Mouse (Mus musculus): ENCODE measurements around the gene Msmb. TPM values are rescaled to one million over a fixed set of nuclear protein-coding genes. Genes with fewer than 3 reads are reported as not detected.
A peak's percentile ranks its signal among the peaks of the same experiment; 100 is the strongest.

Msmb gene
- polyA plus RNA-seq, 1 experiment from 2014 or later: 0.22 TPM

DNA sequence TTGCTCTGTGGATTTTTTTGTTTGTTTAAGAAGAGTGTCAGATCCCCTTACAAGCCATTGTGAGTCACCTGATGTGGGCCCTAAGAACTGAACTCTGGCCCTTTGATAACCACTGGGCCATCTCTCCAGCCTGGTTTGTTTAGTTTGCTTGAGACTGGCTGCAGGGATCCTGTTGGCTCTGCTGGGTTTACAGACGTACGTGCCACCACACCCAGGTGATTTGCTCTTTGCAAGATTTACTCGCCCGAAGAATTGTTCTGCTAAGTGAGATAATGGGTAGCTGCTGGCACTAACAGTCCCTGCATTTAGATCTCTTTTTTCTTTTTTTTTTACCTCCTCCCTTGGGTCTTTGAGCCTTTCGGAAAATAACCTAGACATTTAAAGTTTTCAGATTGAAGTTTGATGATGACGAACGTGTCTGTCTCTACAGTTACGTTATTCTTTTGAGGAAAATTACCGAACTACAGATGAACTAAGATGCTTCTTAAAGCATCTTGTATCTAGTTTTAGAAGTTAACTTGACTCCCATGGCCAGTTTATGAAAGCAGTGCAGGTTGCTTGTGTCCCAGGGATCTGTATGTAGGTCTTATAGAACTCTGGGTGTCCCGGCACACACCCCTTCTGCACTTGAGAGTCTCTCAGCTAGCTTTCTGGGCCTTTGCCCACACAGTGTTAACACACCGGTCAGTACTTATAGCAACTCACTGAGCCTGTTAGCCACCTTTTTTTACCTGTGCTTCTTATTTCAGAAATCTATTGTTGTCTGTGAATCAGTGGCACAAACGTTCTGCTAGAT is 19.5 kb downstream of the Msmb start:
- DNase-seq: peak; percentile 47
- Histone ChIP-seq H3K27me3 (ENCODE audit: insufficient read depth, low read length) (no peaks in the 10 kb centered on the region), H3K4me1 (ENCODE audit: insufficient read depth) (peaks cover 49% of the 10 kb centered on the region), H3K36me3 (replicated peaks; ENCODE audit: insufficient read depth, low read length) (0 out of 2 replicates have a peak, but pooled peaks cover 3% of the 10 kb centered on the region), H3K4me2 (ENCODE audit: low read depth, low read length) (peak overlapping the region; percentile 79), H3K4me3 (ENCODE audit: low read depth, low read length) (peak overlapping the region; percentile 89), H3K9ac (replicated peaks) (peak overlapping the region; percentile 99), H3K27ac (ENCODE audit: low read depth) (peak overlapping the region; percentile 99), H3K9me3 (ENCODE audit: low read length) (no peaks in the 10 kb centered on the region)
- ATAC-seq: peak; percentile 12; the same call in 1 of the 2 replicates
- WGBS (ENCODE audit: insufficient replicate concordance): 55% methylated on average over 12 of the region's 12 CpGs
- TF ChIP-seq CTCF (IDR thresholded peaks at IDR 0.05; ENCODE audit: low read depth) (no peak), EP300 (IDR thresholded peaks at IDR 0.05; ENCODE audit: low read depth) (peak; percentile 75)

DNA sequence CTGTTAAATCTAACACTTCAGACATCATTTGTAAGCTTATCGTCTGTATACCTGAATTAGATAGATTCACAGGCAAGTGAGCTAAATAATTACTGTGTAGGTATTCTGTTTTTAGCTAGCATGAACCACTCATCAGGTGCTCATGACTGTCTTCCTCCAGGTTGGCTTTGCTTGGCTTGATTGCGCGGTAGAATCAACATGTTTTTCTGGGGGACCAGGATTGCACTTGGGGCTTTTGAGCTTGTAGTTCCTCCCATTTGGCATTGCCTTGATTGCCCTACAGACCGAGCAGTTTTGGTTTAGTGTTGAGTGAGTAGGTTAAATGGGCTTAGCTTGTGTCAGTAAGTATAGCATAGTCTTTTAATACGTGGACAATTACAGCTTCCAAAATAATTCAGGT is 20.4 kb downstream of the Msmb start:
- DNase-seq (no peak), ATAC-seq (no peak)
- WGBS (ENCODE audit: insufficient replicate concordance): 84% methylated on average over 5 of the region's 5 CpGs
- Histone ChIP-seq H3K4me2 (ENCODE audit: low read depth, low read length) (peak overlapping the region; percentile 79), H3K9me3 (ENCODE audit: low read length) (no peaks in the 10 kb centered on the region), H3K4me3 (ENCODE audit: low read depth, low read length) (peak overlapping the region; percentile 89), H3K36me3 (replicated peaks; ENCODE audit: insufficient read depth, low read length) (0 out of 2 replicates have a peak, but pooled peaks cover 3% of the 10 kb centered on the region), H3K27me3 (ENCODE audit: insufficient read depth, low read length) (no peaks in the 10 kb centered on the region), H3K4me1 (ENCODE audit: insufficient read depth) (peaks cover 49% of the 10 kb centered on the region), H3K9ac (replicated peaks) (peak overlapping the region; percentile 99; the same call in 1 of the 2 replicates), H3K27ac (ENCODE audit: low read depth) (peak overlapping the region; percentile 99; the same call in 1 of the 2 replicates)
- TF ChIP-seq EP300 (IDR thresholded peaks at IDR 0.05; ENCODE audit: low read depth): no peak
- no peak for TF ChIP-seq CTCF (IDR thresholded peaks at IDR 0.05; ENCODE audit: low read depth)

DNA sequence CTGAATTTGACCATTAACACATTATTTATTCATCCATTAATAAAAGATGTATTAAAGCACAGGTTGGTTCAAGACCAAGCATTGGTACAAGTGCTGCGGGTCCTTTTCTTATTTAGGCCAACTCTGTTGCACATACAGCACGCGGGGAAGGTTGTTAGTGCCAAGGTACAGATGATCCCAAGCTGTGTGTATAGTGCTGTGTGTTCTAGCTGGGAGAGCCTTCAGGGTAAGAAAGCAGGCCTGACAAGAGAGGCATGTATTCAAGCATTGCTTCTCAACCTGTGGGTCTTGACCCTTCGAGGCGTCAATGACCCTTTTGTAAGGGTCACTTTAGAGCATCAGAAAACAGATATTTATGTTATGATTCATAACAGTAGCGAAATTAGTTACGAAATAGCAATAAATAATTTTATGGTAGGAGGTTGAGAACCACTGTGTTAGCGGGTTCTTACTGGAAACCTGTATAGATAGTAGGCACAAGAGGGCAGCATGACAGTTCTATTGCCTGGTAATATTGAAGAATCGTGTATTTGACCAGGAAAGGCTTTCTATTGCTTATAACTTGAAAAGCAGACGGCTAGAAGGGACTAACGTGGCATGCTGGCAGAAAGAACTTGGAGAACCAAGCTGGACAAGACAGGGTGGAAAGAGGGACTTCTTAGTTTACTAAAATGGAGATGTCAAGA is 21.5 kb downstream of the Msmb start:
- no peaks in the 10 kb centered on the region for H3K9me3 ChIP-seq (ENCODE audit: low read length)
- H3K4me1 ChIP-seq (ENCODE audit: insufficient read depth): peaks cover 50% of the 10 kb centered on the region
- no peak overlapping the region for H3K4me3 ChIP-seq (ENCODE audit: low read depth, low read length)
- WGBS (ENCODE audit: insufficient replicate concordance): 78% methylated on average over 11 of the region's 11 CpGs
- peak overlapping the region; percentile 79 for H3K4me2 ChIP-seq (ENCODE audit: low read depth, low read length)
- 0 out of 2 replicates have a peak, but pooled peaks cover 3% of the 10 kb centered on the region for H3K36me3 ChIP-seq (replicated peaks; ENCODE audit: insufficient read depth, low read length)
- TF ChIP-seq EP300 (IDR thresholded peaks at IDR 0.05; ENCODE audit: low read depth) (no peak), CTCF (IDR thresholded peaks at IDR 0.05; ENCODE audit: low read depth) (0 out of 2 replicates have a peak, but pooled peaks have one; percentile 27)
- DNase-seq: no peak
- 0 out of 2 replicates have a peak overlapping the region, but pooled peaks have one; percentile 21 for H3K9ac ChIP-seq (replicated peaks)
- ATAC-seq: no peak
- peak overlapping the region; percentile 93 for H3K27ac ChIP-seq (ENCODE audit: low read depth)
- H3K27me3 ChIP-seq (ENCODE audit: insufficient read depth, low read length): no peaks in the 10 kb centered on the region

DNA sequence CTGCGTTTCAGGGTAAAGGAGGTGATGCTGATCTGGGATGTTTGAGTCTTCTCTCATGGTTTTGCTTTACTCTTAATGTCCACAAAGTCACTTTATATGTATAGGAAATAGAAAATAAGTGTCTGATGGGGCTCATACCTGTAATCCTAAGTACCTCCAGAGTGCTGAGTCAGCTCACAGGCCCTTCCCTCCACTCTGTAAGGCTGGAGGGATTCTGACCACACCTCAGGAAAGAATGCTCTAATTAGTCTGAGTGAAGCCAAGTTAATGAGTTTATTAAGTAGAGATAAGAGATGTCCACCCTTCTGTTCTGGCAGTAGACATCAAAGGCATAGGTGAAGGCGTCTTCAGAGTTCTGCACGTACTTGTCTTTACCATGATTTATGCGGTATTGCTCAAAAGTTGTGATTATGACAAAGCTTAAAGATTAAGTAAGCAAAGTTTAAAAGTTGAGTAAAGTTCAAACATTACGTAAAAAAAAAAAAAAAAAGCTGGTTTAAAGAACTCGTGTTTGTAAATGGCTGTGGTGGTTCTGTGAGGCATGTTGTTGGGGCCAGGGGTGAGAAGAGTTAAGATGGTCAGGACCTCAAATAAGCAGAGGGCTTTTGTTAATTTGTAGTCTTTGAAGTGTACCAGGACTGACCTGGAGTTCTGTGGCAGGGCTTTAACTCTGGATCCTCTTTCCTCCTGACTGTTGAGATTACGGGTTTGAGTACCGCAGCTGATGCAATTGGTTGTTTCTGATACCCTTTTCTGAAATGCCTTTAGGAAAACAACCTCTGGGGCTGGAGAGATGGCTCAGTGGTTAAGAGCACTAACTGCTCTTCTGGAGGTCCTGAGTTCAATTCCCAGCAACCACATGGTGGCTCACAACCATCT is 22.6 kb downstream of the Msmb start:
- H3K4me3 ChIP-seq (ENCODE audit: low read depth, low read length): no peak overlapping the region
- ATAC-seq (no peak), DNase-seq (no peak)

DNA sequence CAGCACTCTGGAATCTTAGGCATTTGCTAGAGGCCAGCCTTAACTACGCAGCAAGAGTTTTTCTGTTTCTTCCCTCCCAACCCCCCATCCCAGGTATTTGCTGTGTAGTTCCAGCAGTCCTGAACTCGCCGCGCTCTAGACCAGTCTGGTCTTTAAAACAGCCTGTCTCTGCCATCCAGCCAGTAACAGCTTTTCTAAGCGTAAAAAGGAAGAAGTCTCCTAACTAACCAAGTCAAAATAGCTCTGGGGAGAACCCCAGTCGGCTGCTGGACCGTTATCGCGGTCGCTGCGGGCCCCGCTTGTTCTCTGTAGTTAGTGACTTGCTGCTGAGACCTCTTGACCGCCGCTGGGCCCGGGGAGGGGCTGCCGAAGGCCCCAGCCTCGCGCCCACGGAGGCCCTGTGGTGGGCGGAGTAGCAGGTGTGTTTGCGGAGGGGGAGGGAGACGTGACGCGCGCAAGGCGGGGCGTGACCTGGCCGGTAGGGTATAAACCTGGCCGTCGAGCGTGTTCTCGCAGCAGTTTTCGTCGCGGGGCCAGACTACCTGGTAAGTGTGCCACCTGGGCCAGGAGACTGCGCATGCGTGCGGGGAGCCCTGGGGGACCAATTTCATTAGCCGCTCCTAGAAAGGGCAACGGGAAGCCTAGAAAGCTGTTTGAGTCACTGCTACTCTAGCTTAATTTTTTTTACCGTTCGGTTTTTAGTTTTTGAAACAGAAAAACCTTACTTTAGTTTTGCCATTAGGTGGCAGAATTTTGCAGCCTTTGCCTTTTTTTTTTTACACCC is 23.6 kb downstream of the Msmb start:
- ATAC-seq (peak; percentile 84), DNase-seq (peak; percentile 95)
- H3K4me3 ChIP-seq (ENCODE audit: low read depth, low read length): peak overlapping the region; percentile 60
- H3K27me3 ChIP-seq (ENCODE audit: insufficient read depth, low read length): no peaks in the 10 kb centered on the region
- H3K9me3 ChIP-seq (ENCODE audit: low read length): no peaks in the 10 kb centered on the region
- peak overlapping the region; percentile 79 for H3K4me2 ChIP-seq (ENCODE audit: low read depth, low read length)
- peaks cover 62% of the 10 kb centered on the region for H3K4me1 ChIP-seq (ENCODE audit: insufficient read depth)
- 6% methylated on average over 42 of the region's 42 CpGs for WGBS (ENCODE audit: insufficient replicate concordance)
- no peak for TF ChIP-seq CTCF (IDR thresholded peaks at IDR 0.05; ENCODE audit: low read depth)
- TF ChIP-seq EP300 (IDR thresholded peaks at IDR 0.05; ENCODE audit: low read depth): peak; percentile 44; the same call in 1 of the 2 replicates
- H3K27ac ChIP-seq (ENCODE audit: low read depth): peak overlapping the region; percentile 93
- peaks cover 12% of the 10 kb centered on the region for H3K36me3 ChIP-seq (replicated peaks; ENCODE audit: insufficient read depth, low read length)
- peak overlapping the region; percentile 65 for H3K9ac ChIP-seq (replicated peaks)

More for the DNA sequence above, 22.6 kb downstream of the Msmb start:
- H3K27ac ChIP-seq (ENCODE audit: low read depth): peak overlapping the region; percentile 93
- no peak for TF ChIP-seq CTCF (IDR thresholded peaks at IDR 0.05; ENCODE audit: low read depth)
- TF ChIP-seq EP300 (IDR thresholded peaks at IDR 0.05; ENCODE audit: low read depth): no peak
- no peaks in the 10 kb centered on the region for H3K27me3 ChIP-seq (ENCODE audit: insufficient read depth, low read length)
- peaks cover 53% of the 10 kb centered on the region for H3K4me1 ChIP-seq (ENCODE audit: insufficient read depth)
- H3K4me2 ChIP-seq (ENCODE audit: low read depth, low read length): peak overlapping the region; percentile 79
- peaks cover 5% of the 10 kb centered on the region; the same call in 1 of the 2 replicates for H3K36me3 ChIP-seq (replicated peaks; ENCODE audit: insufficient read depth, low read length)
- 0 out of 2 replicates have a peak overlapping the region, but pooled peaks have one; percentile 5 for H3K9ac ChIP-seq (replicated peaks)
- WGBS (ENCODE audit: insufficient replicate concordance): 42% methylated on average over 8 of the region's 8 CpGs
- no peaks in the 10 kb centered on the region for H3K9me3 ChIP-seq (ENCODE audit: low read length)

Data from liver, postnatal 0 days (tissue).